30 mouse cellular contexts compared by ENCODE assay signal in the genomic region with DNA sequence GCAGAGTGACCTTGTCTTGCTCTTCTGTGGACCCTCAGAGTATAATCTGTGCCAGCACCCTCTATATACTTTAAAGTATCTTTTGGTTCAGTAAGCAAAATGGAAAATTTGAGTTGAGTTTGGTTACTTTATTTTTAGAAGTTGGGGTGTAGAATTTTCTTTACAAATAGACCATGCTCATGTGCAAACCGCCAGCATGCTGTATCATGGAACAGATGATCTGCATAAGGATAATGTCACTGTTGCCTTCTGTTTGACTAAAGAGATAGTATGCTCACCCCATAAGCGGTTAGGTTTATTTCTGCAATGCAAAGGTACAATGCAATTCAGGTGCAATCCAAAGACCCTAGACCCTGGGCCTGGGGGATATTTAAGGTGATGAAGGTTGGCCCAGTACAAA. TPM values are rescaled to one million over a fixed set of nuclear protein-coding genes. Genes with fewer than 3 reads are reported as not detected.
DNase-seq lines count a peak whose midpoint lies in the region; ATAC-seq and TF ChIP-seq lines count a peak whose summit lies in the region.
"Had no signal": no experiment of that assay in that cellular context is flagged by ENCODE, and none has a peak within 500 bp of the region (broad histone marks: within the 10 kb centered on the region; RNA-seq: fewer than 3 reads in every experiment).

No protein-coding gene starts in this region.

- no peaks in the 10 kb centered on the region for H3K36me3 ChIP-seq in macrophage (ENCODE audit: inconsistent target)
- H3K36me3 ChIP-seq: forebrain, embryonic 10.5 days; heart, embryonic 10.5 days; heart, embryonic 13.5 days had no signal

- 92% methylated on average over 2 of the region's 2 CpGs for WGBS in macrophage (ENCODE audit: missing documents)

- no peaks in the 10 kb centered on the region for H3K79me2 ChIP-seq in macrophage (ENCODE audit: inconsistent target)

- H3K4me1 ChIP-seq in bone marrow macrophage, adult 2 months (ENCODE audit: control insufficient read depth, insufficient read depth, low read length), result peaks cover 41% of the 10 kb centered on the region
- H3K4me1 ChIP-seq: forebrain, embryonic 10.5 days; heart, embryonic 13.5 days had no signal

- peak overlapping the region; percentile 94 for H3K27ac ChIP-seq in bone marrow macrophage, adult 2 months (ENCODE audit: insufficient read depth, low read depth, low read length)
- H3K27ac ChIP-seq in macrophage, result peak overlapping the region; percentile 73
- H3K27ac ChIP-seq: forebrain, embryonic 10.5 days; gastrocnemius, adult 2 months; heart, embryonic 10.5 days; heart, embryonic 13.5 days; hindbrain, embryonic 14.5 days; hindbrain, postnatal 0 days had no signal

- peak; percentile 81 for ATAC-seq in frontal cortex, adult (ENCODE audit: low TSS enrichment)
- ATAC-seq: forebrain, embryonic 14.5 days; hindbrain, postnatal 0 days; inflammation-experienced regulatory T-cells, adult 6 months; intestine, embryonic 16.5 days had no signal

- H3K4me3 ChIP-seq in bone marrow macrophage, adult 2 months (ENCODE audit: insufficient read depth, low read length), result peak overlapping the region; percentile 39
- no peak overlapping the region for H3K4me3 ChIP-seq in macrophage (ENCODE audit: inconsistent target)
- H3K4me3 ChIP-seq: forebrain, embryonic 10.5 days; gastrocnemius, adult 2 months; heart, embryonic 10.5 days; heart, embryonic 13.5 days had no signal

- TF ChIP-seq POLR2A in bone marrow macrophage, adult 2 months (IDR thresholded peaks at IDR 0.05; ENCODE audit: borderline replicate concordance, low read depth, low read length), result no peak

- no peak for TF ChIP-seq CTCF in bone marrow macrophage, adult 2 months (IDR thresholded peaks at IDR 0.05; ENCODE audit: low read depth, low read length)

- no peak for DNase-seq in frontal cortex, adult 2 months (ENCODE audit: extremely low spot score in 1 of 2, low spot score in 1 of 2)
- peak; percentile 55 for DNase-seq in layer of hippocampus, adult 9-11 months
- no peak for DNase-seq in layer of hippocampus, postnatal 36 days
- DNase-seq in embryo, embryonic 9.5 days (ENCODE audit: extremely low spot score), result no peak
- DNase-seq in urinary bladder, postnatal 36 days (ENCODE audit: low spot score in 2 of 2), result no peak
- DNase-seq: adrenal gland, adult 2 months; adrenal gland, postnatal 14 days; B cell, adult 2 months; cerebellum, adult 11 months; cerebellum, adult 2 months; cerebellum, adult 9-11 months; cerebellum, postnatal 36 days; embryo, embryonic 11 days; gastrocnemius, adult 2 months; gastrocnemius, postnatal 14 days; heart, adult 18-20 months; heart, postnatal 14 days; heart, postnatal 4 days had no signal

RNA-seq across cellular contexts. Expression of gene Plau, which starts 10.9 kb away (rescaled TPM):
- 1.9 and 2.3 TPM in 2 replicates for polyA plus RNA-seq in frontal cortex, adult 2 months (2012; rRNA removed)
- 1 to 10 TPM; 4.2 to 4.3 TPM for total RNA-seq in layer of hippocampus, postnatal 36 days (2021)
- polyA plus RNA-seq in bone marrow macrophage, adult 2 months (2012; ENCODE audit: insufficient read depth, insufficient read length, missing spikeins), result 16.7 and 18.6 TPM in 2 replicates
- total RNA-seq in macrophage (2018; cell fraction: chromatin; rRNA removed), result 100 to 1,000 TPM in 7 of 26 experiments, 10 to 100 TPM in 18, 1 to 10 TPM in 1; 9.6 to 345 (median 38.2) TPM
- total RNA-seq in macrophage (2018; cell fraction: cytosol; rRNA removed), result 100 to 1,000 TPM in 7 of 26 experiments, 10 to 100 TPM in 19; 41.3 to 309 (median 83.1) TPM
- total RNA-seq in macrophage (2018; cell fraction: nucleus; rRNA removed), result 100 to 1,000 TPM in 13 of 26 experiments, 10 to 100 TPM in 13; 32.6 to 727 (median 100) TPM
- polyA plus RNA-seq in macrophage (2018), result 44.2 to 693 TPM (median 52.7 TPM) in 3 replicates
- total RNA-seq: MEL had no signal

RNA-seq across cellular contexts. Expression of gene Camk2g, which starts 31.6 kb away (rescaled TPM):
- polyA plus RNA-seq in frontal cortex, adult 2 months (2012; rRNA removed), result 201 and 208 TPM in 2 replicates
- total RNA-seq in layer of hippocampus, postnatal 36 days (2021), result 100 to 1,000 TPM; 187 to 199 TPM
- 18.2 and 24.6 TPM in 2 replicates for polyA plus RNA-seq in bone marrow macrophage, adult 2 months (2012; ENCODE audit: insufficient read depth, insufficient read length, missing spikeins)
- 100 to 1,000 TPM in 3 of 26 experiments, 10 to 100 TPM in 23; 14.3 to 109 (median 64.6) TPM for total RNA-seq in macrophage (2018; cell fraction: chromatin; rRNA removed)
- total RNA-seq in macrophage (2018; cell fraction: cytosol; rRNA removed), result 10 to 100 TPM in 19 of 26 experiments, 1 to 10 TPM in 7; 4.5 to 18.4 (median 13.5) TPM
- total RNA-seq in macrophage (2018; cell fraction: nucleus; rRNA removed), result 10 to 100 TPM in 25 of 26 experiments, 1 to 10 TPM in 1; 7.4 to 72.9 (median 29.9) TPM
- polyA plus RNA-seq in macrophage (2018), result 12.2 to 24.7 TPM (median 16.2 TPM) in 3 replicates
